Mouse (Mus musculus): ENCODE results near the gene 4930590J08Rik. TPM values are rescaled to one million over a fixed set of nuclear protein-coding genes. Genes with fewer than 3 reads are reported as not detected.

The 4930590J08Rik gene
- total RNA-seq, 2 experiments from 2014 or later: 2.9 to 3.5 TPM

- H3K27ac ChIP-seq: no peak overlapping the region; the same call in 1 of the 2 replicates
- no peak for DNase-seq (ENCODE audit: extremely low spot score in 1 of 2, low spot score in 2 of 2)
- intact Hi-C loops (cut with DNase I): no loop called here
- no peak overlapping the region for H3K4me3 ChIP-seq
- no peak; the same call in 1 of the 2 replicates for TF ChIP-seq CTCF (IDR thresholded peaks at IDR 0.05)
Observed at GRCm38 (mm10) chr6:91972201-91972646, 69.6 kb downstream of the 4930590J08Rik start.

GRCm38 (mm10) chr6:91973972-91974371 lies 71.4 kb downstream of the 4930590J08Rik start:
- Histone ChIP-seq H3K4me3 (no peak overlapping the region), H3K27ac (no peak overlapping the region)
- intact Hi-C loops (cut with DNase I): no loop called here
- DNase-seq (ENCODE audit: extremely low spot score in 1 of 2, low spot score in 2 of 2): no peak
- TF ChIP-seq CTCF (IDR thresholded peaks at IDR 0.05): no peak

- H3K4me3 ChIP-seq: peak within 1 kb of the TSS; percentile 44
- DNase-seq (ENCODE audit: extremely low spot score in 1 of 2, low spot score in 2 of 2): no peak
- peak within 1 kb of the TSS; percentile 71 for H3K27ac ChIP-seq
- TF ChIP-seq CTCF (IDR thresholded peaks at IDR 0.05): no peak
- intact Hi-C loops (cut with DNase I): no loop called here
Observed at GRCm38 (mm10) chr6:91978371-91979300, 76.0 kb downstream of the 4930590J08Rik start, which contains the start of gene Fgd5. Gene Fgd5, plus strand, starts transcription at chr6:91978878.

GRCm38 (mm10) chr6:91979301-91979996 lies 76.8 kb downstream of the 4930590J08Rik start:
- no peak for DNase-seq (ENCODE audit: extremely low spot score in 1 of 2, low spot score in 2 of 2)
- intact Hi-C loops (cut with DNase I): no loop called here
- peak overlapping the region; percentile 44 for H3K4me3 ChIP-seq
- TF ChIP-seq CTCF (IDR thresholded peaks at IDR 0.05): no peak
- peak overlapping the region; percentile 71 for H3K27ac ChIP-seq

- DNase-seq (ENCODE audit: extremely low spot score in 1 of 2, low spot score in 2 of 2): no peak
- peak overlapping the region; percentile 2; the same call in 1 of the 2 replicates for H3K4me3 ChIP-seq
- H3K27ac ChIP-seq: no peak overlapping the region; the same call in 1 of the 2 replicates
- TF ChIP-seq CTCF (IDR thresholded peaks at IDR 0.05): no peak
- intact Hi-C loops (cut with DNase I): no loop called here
Observed at GRCm38 (mm10) chr6:91980011-91980410, 77.4 kb downstream of the 4930590J08Rik start.

- H3K27ac ChIP-seq: no peak overlapping the region
- intact Hi-C loops (cut with DNase I): no loop called here
- no peak for TF ChIP-seq CTCF (IDR thresholded peaks at IDR 0.05)
- no peak overlapping the region for H3K4me3 ChIP-seq
- no peak for DNase-seq (ENCODE audit: extremely low spot score in 1 of 2, low spot score in 2 of 2)
Observed at GRCm38 (mm10) chr6:91990101-91990500, 87.5 kb downstream of the 4930590J08Rik start.

GRCm38 (mm10) chr6:91992823-91993222 lies 90.2 kb downstream of the 4930590J08Rik start:
- no peak for DNase-seq (ENCODE audit: extremely low spot score in 1 of 2, low spot score in 2 of 2)
- no peak for TF ChIP-seq CTCF (IDR thresholded peaks at IDR 0.05)
- intact Hi-C loops (cut with DNase I): no loop called here
- Histone ChIP-seq H3K27ac (no peak overlapping the region), H3K4me3 (no peak overlapping the region)

- DNase-seq (ENCODE audit: extremely low spot score in 1 of 2, low spot score in 2 of 2): no peak
- intact Hi-C loops (cut with DNase I): no loop called here
- Histone ChIP-seq H3K27ac (no peak overlapping the region), H3K4me3 (no peak overlapping the region)
- TF ChIP-seq CTCF (IDR thresholded peaks at IDR 0.05): no peak
Observed at GRCm38 (mm10) chr6:91993795-91994505, 91.3 kb downstream of the 4930590J08Rik start.

GRCm38 (mm10) chr6:91996072-91996471 lies 93.5 kb downstream of the 4930590J08Rik start:
- intact Hi-C loops (cut with DNase I): no loop called here
- DNase-seq (ENCODE audit: extremely low spot score in 1 of 2, low spot score in 2 of 2): no peak
- TF ChIP-seq CTCF (IDR thresholded peaks at IDR 0.05): no peak
- H3K4me3 ChIP-seq: no peak overlapping the region
- H3K27ac ChIP-seq: no peak overlapping the region

Other genes starting within 250 kb of the 4930590J08Rik start
- 100 to 1,000 TPM; 127 to 147 TPM for gene Slc6a6, start 218.8 kb upstream of the 4930590J08Rik start, total RNA-seq (2021)
- 10 to 100 TPM; 16.2 to 17.3 TPM for gene Grip2, start 75.6 kb upstream of the 4930590J08Rik start, total RNA-seq (2021)
- gene Ccdc174, start 24.8 kb upstream of the 4930590J08Rik start, total RNA-seq (2021): 10 to 100 TPM; 26.2 to 27.0 TPM
- gene Fgd5, start 76.1 kb downstream of the 4930590J08Rik start, total RNA-seq (2021): 1 to 10 TPM; 4.6 TPM
- gene Nr2c2, start 188.6 kb downstream of the 4930590J08Rik start, total RNA-seq (2021): 100 to 1,000 TPM in 1 of 2 experiments, 10 to 100 TPM in 1; 98.6 to 107 TPM

All from left cerebral cortex, adult 2 months (tissue).